In genomic region chr5:112343205-112343595, GRCm38 (mm10) we compare ENCODE assay signal across 9 mouse cellular contexts. TPM values are rescaled to one million over a fixed set of nuclear protein-coding genes. Genes with fewer than 3 reads are reported as not detected.
DNase-seq lines count a peak whose midpoint lies in the region; ATAC-seq and TF ChIP-seq lines count a peak whose summit lies in the region.
"Had no signal": no experiment of that assay in that cellular context is flagged by ENCODE, and none has a peak within 500 bp of the region (broad histone marks: within the 10 kb centered on the region; RNA-seq: fewer than 3 reads in every experiment).

No protein-coding gene starts in this region.

- DNase-seq in layer of hippocampus, adult 11-12 months (ENCODE audit: low spot score), result peak; percentile 45
- DNase-seq in layer of hippocampus, postnatal 10 days (ENCODE audit: low spot score in 2 of 2), result no peak
- peak; percentile 34 for DNase-seq in ZHBTc4 (ENCODE audit: low read depth, low spot score)
- DNase-seq in cerebellum, adult 11 months, result no peak
- no peak for DNase-seq in left cerebral cortex, adult 11 months (ENCODE audit: low spot score)

- no peaks in the 10 kb centered on the region for H3K27me3 ChIP-seq in forebrain, embryonic 15.5 days
- H3K27me3 ChIP-seq in liver, embryonic 12.5 days (replicated peaks), result no peaks in the 10 kb centered on the region

- peak overlapping the region; percentile 76 for H3K4me2 ChIP-seq in forebrain, embryonic 15.5 days (replicated peaks)
- peak overlapping the region; percentile 80 for H3K4me2 ChIP-seq in liver, embryonic 12.5 days

- ATAC-seq in forebrain, embryonic 15.5 days (replicated peaks), result peak; percentile 64
- ATAC-seq in liver, embryonic 12.5 days, result peak; percentile 75

- WGBS in forebrain, embryonic 15.5 days, result under 1% methylated on average over 22 of the region's 24 CpGs
- WGBS in liver, embryonic 12.5 days (ENCODE audit: insufficient replicate concordance), result under 1% methylated on average over 19 of the region's 24 CpGs
- under 1% methylated on average over 24 of the region's 24 CpGs for WGBS in olfactory bulb, adult 2 months

- no peaks in the 10 kb centered on the region for H3K9me3 ChIP-seq in forebrain, embryonic 15.5 days
- no peaks in the 10 kb centered on the region for H3K9me3 ChIP-seq in liver, embryonic 12.5 days (replicated peaks)

- H3K27ac ChIP-seq in forebrain, embryonic 15.5 days (replicated peaks), result peak overlapping the region; percentile 12; the same call in 1 of the 2 replicates
- peak overlapping the region; percentile 75 for H3K27ac ChIP-seq in liver, embryonic 12.5 days
- H3K27ac ChIP-seq in olfactory bulb, adult 2 months (ENCODE audit: insufficient read depth, low read depth, low read length), result no peak overlapping the region; the same call in 1 of the 2 replicates

- no peak for TF ChIP-seq CTCF in olfactory bulb, adult 2 months (IDR thresholded peaks at IDR 0.05; ENCODE audit: insufficient read depth, low read depth, low read length)

- peaks cover 33% of the 10 kb centered on the region for H3K4me1 ChIP-seq in forebrain, embryonic 15.5 days
- peaks cover 56% of the 10 kb centered on the region for H3K4me1 ChIP-seq in liver, embryonic 12.5 days
- H3K4me1 ChIP-seq in olfactory bulb, adult 2 months (ENCODE audit: control insufficient read depth, insufficient read depth, low read length), result peaks cover 17% of the 10 kb centered on the region

- peak overlapping the region; percentile 84 for H3K4me3 ChIP-seq in forebrain, embryonic 15.5 days
- peak overlapping the region; percentile 88 for H3K4me3 ChIP-seq in liver, embryonic 12.5 days
- H3K4me3 ChIP-seq in olfactory bulb, adult 2 months (ENCODE audit: insufficient read depth, low read depth, low read length), result peak overlapping the region; percentile 72

- peak overlapping the region; percentile 71 for H3K9ac ChIP-seq in forebrain, embryonic 15.5 days (replicated peaks)
- H3K9ac ChIP-seq in liver, embryonic 12.5 days, result peak overlapping the region; percentile 83

- TF ChIP-seq POLR2A in olfactory bulb, adult 2 months (IDR thresholded peaks at IDR 0.05; ENCODE audit: insufficient read depth, low read depth, low read length), result no peak

- H3K36me3 ChIP-seq in forebrain, embryonic 15.5 days, result peaks cover 23% of the 10 kb centered on the region
- H3K36me3 ChIP-seq in liver, embryonic 12.5 days, result peaks cover 51% of the 10 kb centered on the region

RNA-seq across cellular contexts. Expression of gene Hps4, which starts 0.3 kb away (rescaled TPM):
- 10 to 100 TPM; 25.2 to 30.6 TPM for total RNA-seq in layer of hippocampus, postnatal 10 days (2021)
- 33.4 and 33.8 TPM in 2 replicates for polyA plus RNA-seq in forebrain, embryonic 15.5 days (2015; fragmentation: Nextera tagmentation; extraction: Ambion mirVana)
- polyA plus RNA-seq in liver, embryonic 12.5 days (2016; fragmentation: Nextera tagmentation; extraction: Ambion mirVana), result 17.2 and 18.7 TPM in 2 replicates
- not detected in 2 replicates for polyA plus RNA-seq in olfactory bulb, adult 2 months (2012; ENCODE audit: insufficient read depth, insufficient read length, low replicate concordance, missing spikeins)

RNA-seq across cellular contexts. Expression of gene Srrd, which starts 0.4 kb away (rescaled TPM):
- total RNA-seq in layer of hippocampus, postnatal 10 days (2021), result 10 to 100 TPM; 26.8 to 27.4 TPM
- polyA plus RNA-seq in forebrain, embryonic 15.5 days (2015; fragmentation: Nextera tagmentation; extraction: Ambion mirVana), result 54.0 and 57.5 TPM in 2 replicates
- 23.1 and 26.1 TPM in 2 replicates for polyA plus RNA-seq in liver, embryonic 12.5 days (2016; fragmentation: Nextera tagmentation; extraction: Ambion mirVana)
- polyA plus RNA-seq in olfactory bulb, adult 2 months (2012; ENCODE audit: insufficient read depth, insufficient read length, low replicate concordance, missing spikeins), result not detected in 2 replicates

RNA-seq across cellular contexts. Expression of gene Gm6583, which starts 12.6 kb away (rescaled TPM):
- not detected for total RNA-seq in layer of hippocampus, postnatal 10 days (2021)
- 0.08 and 0.27 TPM in 2 replicates for polyA plus RNA-seq in forebrain, embryonic 15.5 days (2015; fragmentation: Nextera tagmentation; extraction: Ambion mirVana)
- polyA plus RNA-seq in liver, embryonic 12.5 days (2016; fragmentation: Nextera tagmentation; extraction: Ambion mirVana), result 0.35 and 0.41 TPM in 2 replicates
- not detected in 2 replicates for polyA plus RNA-seq in olfactory bulb, adult 2 months (2012; ENCODE audit: insufficient read depth, insufficient read length, low replicate concordance, missing spikeins)
- polyA plus RNA-seq: large intestine, adult 2 months had no signal

RNA-seq across cellular contexts. Expression of gene Tfip11, which starts 17.0 kb away (rescaled TPM):
- total RNA-seq in layer of hippocampus, postnatal 10 days (2021), result 10 to 100 TPM; 30.9 to 33.4 TPM
- polyA plus RNA-seq in forebrain, embryonic 15.5 days (2015; fragmentation: Nextera tagmentation; extraction: Ambion mirVana), result 33.9 and 34.4 TPM in 2 replicates
- polyA plus RNA-seq in liver, embryonic 12.5 days (2016; fragmentation: Nextera tagmentation; extraction: Ambion mirVana), result 19.7 and 20.7 TPM in 2 replicates
- not detected in 2 replicates for polyA plus RNA-seq in olfactory bulb, adult 2 months (2012; ENCODE audit: insufficient read depth, insufficient read length, low replicate concordance, missing spikeins)

RNA-seq across cellular contexts. Expression of gene Asphd2, which starts 51.5 kb away (rescaled TPM):
- total RNA-seq in layer of hippocampus, postnatal 10 days (2021), result 100 to 1,000 TPM; 150 to 151 TPM
- polyA plus RNA-seq in forebrain, embryonic 15.5 days (2015; fragmentation: Nextera tagmentation; extraction: Ambion mirVana), result 81.7 and 91.9 TPM in 2 replicates
- polyA plus RNA-seq in liver, embryonic 12.5 days (2016; fragmentation: Nextera tagmentation; extraction: Ambion mirVana), result 0.93 and 1.1 TPM in 2 replicates
- polyA plus RNA-seq in olfactory bulb, adult 2 months (2012; ENCODE audit: insufficient read depth, insufficient read length, low replicate concordance, missing spikeins), result not detected in 2 replicates

Comparison
In these comparisons a context has a peak if more than half of its experiments do, and no peak if none do; other contexts are left out.
1. DNase-seq: peak in layer of hippocampus, adult 11-12 months (single experiment) and ZHBTc4 (single experiment); none in layer of hippocampus, postnatal 10 days (0 of 2), cerebellum, adult 11 months (single experiment) and left cerebral cortex, adult 11 months (single experiment).
2. RNA of gene Srrd, which starts 0.4 kb away (polyA plus RNA-seq): 54.0 to 57.5 TPM in forebrain, embryonic 15.5 days and 23.1 to 26.1 TPM in liver, embryonic 12.5 days; not detected in olfactory bulb, adult 2 months; every median in the first group is over 10 times any median in the second.
3. Peak in every context shown above with its lines, with median percentiles within 50 percentile points of each other: H3K4me3 ChIP-seq.